Mouse (Mus musculus) hindbrain, embryonic 14.5 days (tissue): Measurements from ENCODE around the gene Fam155a. TPM values are rescaled to one million over a fixed set of nuclear protein-coding genes. Genes with fewer than 3 reads are reported as not detected.

Experiments used
- ATAC-seq: fragments of 200-750 bp; cut with Nextera tagmentation; 2 replicates; pipeline ENCODE4 v1.8.0; 2017; ENCODE audit warnings: moderate number of reproducible peaks, mild to moderate bottlenecking, moderate TSS enrichment, moderate library complexity; ENCODE audit not compliant: low FRiP score
- DNase-seq: peaks from one replicate; pipeline ENCODE4 v3.0.0-alpha.2; 2015; ENCODE audit warnings: low spot score
- H3K27ac ChIP-seq: fragments of 300-500 bp; sonication (generic); 2 replicates; pipeline ENCODE4 v1.5.1; 2014; ENCODE audit warnings: mild to moderate bottlenecking, moderate library complexity
- H3K27me3 ChIP-seq: fragments of 300-500 bp; sonication (generic); 2 replicates; pipeline ENCODE4 v1.6.1; 2014; ENCODE audit warnings: mild to moderate bottlenecking, low read length, mixed read lengths; ENCODE audit not compliant: control insufficient read depth, insufficient read depth
- H3K36me3 ChIP-seq: fragments of 300-500 bp; sonication (generic); replicated peaks from 2 replicates; pipeline ENCODE4 v1.6.1; 2014; ENCODE audit not compliant: control insufficient read depth, insufficient read depth
- H3K4me1 ChIP-seq: fragments of 300-500 bp; sonication (generic); replicated peaks from 2 replicates; pipeline ENCODE4 v1.6.1; 2014; ENCODE audit warnings: antibody characterized with exemption, low read length, mixed read lengths; ENCODE audit not compliant: control insufficient read depth, insufficient read depth
- H3K4me2 ChIP-seq: fragments of 300-500 bp; sonication (generic); replicated peaks from 2 replicates; pipeline ENCODE4 v1.6.1; 2014; ENCODE audit warnings: mild to moderate bottlenecking, moderate library complexity
- H3K4me3 ChIP-seq: fragments of 300-500 bp; sonication (generic); replicated peaks from 2 replicates; pipeline ENCODE4 v1.5.1; 2014; ENCODE audit warnings: mild to moderate bottlenecking, low read length
- H3K9ac ChIP-seq: fragments of 300-500 bp; sonication (generic); 2 replicates; pipeline ENCODE4 v1.6.1; 2014
- H3K9me3 ChIP-seq: fragments of 300-500 bp; sonication (generic); 2 replicates; pipeline ENCODE4 v1.6.1; 2016; ENCODE audit warnings: low read length; ENCODE audit not compliant: control insufficient read depth
- WGBS: fragments of 180-500 bp; shearing (Covaris S2); extraction: QIAGEN DNeasy Blood & Tissue Kit; methylation state at CpG from one replicate; pipeline ENCODE4 v1.1.7; 2014; 5-methylcytosine and 5-hydroxymethylcytosine counted together
- polyA plus RNA-seq: library from polyadenylated mRNA; unstranded; fragments of >200 nt; fragmentation: Nextera tagmentation; extraction: Ambion mirVana; gene quantifications from 2 replicates; pipeline ENCODE4 v1.2.1, GENCODE M21; 2014

Fam155a gene
- polyA plus RNA-seq, 1 experiment from 2014 or later: 28.7 TPM

DNA sequence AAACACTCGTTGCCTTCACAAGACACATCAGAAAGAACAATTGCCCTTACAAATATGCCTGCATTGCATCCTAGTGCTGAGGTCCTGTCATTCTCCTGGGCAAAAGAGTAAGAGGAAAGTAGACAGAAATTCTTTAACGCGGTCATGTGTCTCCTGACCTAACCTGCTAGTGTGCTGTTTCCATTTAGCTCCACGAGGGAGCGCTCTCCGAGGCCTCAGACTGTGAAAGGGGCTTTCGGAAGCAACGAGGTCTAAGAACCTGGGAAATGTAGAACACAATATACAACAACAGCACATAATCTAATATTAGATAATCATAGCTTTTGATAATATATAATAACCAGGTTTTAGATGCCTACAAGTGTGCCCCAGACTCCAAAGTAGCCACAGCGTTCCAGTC, 22.4 kb upstream of the Fam155a start:
- H3K4me3 ChIP-seq: no peak overlapping the region
- no peak for ATAC-seq
- no peaks in the 10 kb centered on the region for H3K9me3 ChIP-seq
- no peak overlapping the region for H3K9ac ChIP-seq
- no peaks in the 10 kb centered on the region for H3K4me1 ChIP-seq
- no peak for DNase-seq
- WGBS: 62% methylated on average over 9 of the region's 9 CpGs
- H3K36me3 ChIP-seq: no peaks in the 10 kb centered on the region
- H3K27ac ChIP-seq: no peak overlapping the region
- H3K4me2 ChIP-seq: no peak overlapping the region
- no peaks in the 10 kb centered on the region for H3K27me3 ChIP-seq

DNA sequence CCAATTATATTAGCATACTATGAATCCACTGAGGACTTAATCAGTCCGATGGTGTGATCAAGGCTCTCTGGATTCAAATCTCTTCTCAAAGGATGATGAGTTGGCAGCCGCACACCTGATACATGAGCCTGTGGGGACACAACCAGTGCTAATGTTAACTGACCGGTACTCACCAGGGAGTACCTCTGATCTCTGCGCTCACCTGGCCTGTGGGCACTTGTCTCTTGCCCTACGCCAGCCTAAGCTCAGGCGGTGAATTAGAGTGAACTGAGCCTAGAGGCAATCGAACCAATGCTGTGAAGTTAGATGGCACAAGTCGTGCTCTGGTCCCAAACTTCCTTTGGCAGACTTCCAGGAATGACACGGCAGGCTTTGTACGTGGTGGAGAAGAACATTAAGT, 9.4 kb upstream of the Fam155a start:
- DNase-seq (no peak), ATAC-seq (no peak)
- no peak overlapping the region for H3K4me3 ChIP-seq
- no peaks in the 10 kb centered on the region for H3K36me3 ChIP-seq
- no peaks in the 10 kb centered on the region for H3K4me1 ChIP-seq
- H3K27me3 ChIP-seq: no peaks in the 10 kb centered on the region
- H3K27ac ChIP-seq: no peak overlapping the region
- 76% methylated on average over 10 of the region's 10 CpGs for WGBS
- H3K9me3 ChIP-seq: no peaks in the 10 kb centered on the region
- no peak overlapping the region for H3K4me2 ChIP-seq
- no peak overlapping the region for H3K9ac ChIP-seq

DNA sequence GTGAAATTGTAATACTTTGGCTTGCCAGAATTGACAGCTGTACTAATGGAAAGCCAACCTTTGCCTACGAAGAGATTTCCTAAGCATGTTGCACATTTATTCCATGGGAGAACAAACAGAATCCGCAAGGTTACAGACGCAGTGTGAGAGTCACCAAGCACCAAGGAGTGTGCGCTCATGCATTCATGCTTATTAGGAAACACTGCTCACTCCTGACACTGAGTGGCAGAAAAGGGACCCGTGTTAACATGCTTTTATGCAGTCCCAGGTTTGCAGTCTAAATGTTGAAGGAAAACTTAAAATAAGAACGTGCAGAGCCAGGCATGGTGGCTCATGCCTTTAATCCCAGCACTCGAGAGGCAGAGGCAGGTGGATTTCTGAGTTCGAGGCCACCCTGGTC, 7.2 kb upstream of the Fam155a start:
- no peaks in the 10 kb centered on the region for H3K9me3 ChIP-seq
- no peaks in the 10 kb centered on the region for H3K4me1 ChIP-seq
- DNase-seq (no peak), ATAC-seq (no peak)
- no peaks in the 10 kb centered on the region for H3K27me3 ChIP-seq
- H3K4me2 ChIP-seq: no peak overlapping the region
- no peak overlapping the region for H3K9ac ChIP-seq
- 53% methylated on average over 8 of the region's 8 CpGs for WGBS
- no peak overlapping the region for H3K4me3 ChIP-seq
- no peaks in the 10 kb centered on the region for H3K36me3 ChIP-seq
- no peak overlapping the region for H3K27ac ChIP-seq

DNA sequence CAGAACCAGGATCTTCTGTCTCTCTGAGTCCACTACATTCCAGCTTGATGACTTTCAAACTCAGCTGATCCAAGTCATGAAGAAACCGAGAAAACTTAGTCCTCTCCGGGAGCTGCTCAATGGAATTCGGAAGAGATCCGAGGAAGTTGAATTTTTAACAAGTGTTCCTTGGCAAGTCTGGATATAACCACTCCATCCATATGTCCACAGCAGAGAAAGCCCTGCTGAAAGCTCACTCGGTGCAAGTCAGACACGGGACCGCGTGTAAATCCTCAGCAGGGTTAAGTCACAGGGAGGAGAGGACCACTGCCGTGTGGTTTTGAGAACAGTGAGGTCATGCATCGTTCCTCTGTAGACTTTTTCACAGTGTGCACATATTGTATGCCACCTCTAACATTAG, 5.9 kb upstream of the Fam155a start:
- Histone ChIP-seq H3K4me3 (no peak overlapping the region), H3K27ac (no peak overlapping the region), H3K4me1 (no peaks in the 10 kb centered on the region), H3K4me2 (no peak overlapping the region), H3K9me3 (no peaks in the 10 kb centered on the region), H3K27me3 (no peaks in the 10 kb centered on the region), H3K9ac (no peak overlapping the region), H3K36me3 (no peaks in the 10 kb centered on the region)
- ATAC-seq: no peak
- 88% methylated on average over 10 of the region's 10 CpGs for WGBS
- no peak for DNase-seq

DNA sequence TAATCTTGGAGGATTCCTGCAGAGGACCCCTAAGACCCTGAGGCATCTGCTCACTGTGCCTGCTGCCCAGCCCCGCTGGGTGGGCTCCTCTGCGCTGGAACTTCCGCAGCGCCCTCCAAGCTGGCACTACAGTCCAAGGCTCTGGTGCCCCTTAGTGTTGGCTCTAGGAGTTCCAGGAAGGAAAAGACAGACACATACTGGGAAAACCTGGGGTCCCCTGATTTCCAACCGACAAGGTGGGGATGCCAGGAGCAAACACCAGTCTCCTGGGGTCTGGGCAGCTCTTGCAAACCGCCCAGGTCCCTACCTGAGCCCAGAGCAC, 1.5 kb upstream of the Fam155a start:
- peak overlapping the region; percentile 89 for H3K9ac ChIP-seq
- WGBS: 2% methylated on average over 6 of the region's 6 CpGs
- no peaks in the 10 kb centered on the region for H3K36me3 ChIP-seq
- no peaks in the 10 kb centered on the region for H3K27me3 ChIP-seq
- peaks cover 7% of the 10 kb centered on the region; the same call in 1 of the 2 replicates for H3K4me1 ChIP-seq
- ATAC-seq (peak; percentile 83), DNase-seq (peak; percentile 73)
- no peaks in the 10 kb centered on the region for H3K9me3 ChIP-seq
- peak overlapping the region; percentile 84 for H3K4me3 ChIP-seq
- H3K27ac ChIP-seq: peak overlapping the region; percentile 95
- H3K4me2 ChIP-seq: peak overlapping the region; percentile 57

DNA sequence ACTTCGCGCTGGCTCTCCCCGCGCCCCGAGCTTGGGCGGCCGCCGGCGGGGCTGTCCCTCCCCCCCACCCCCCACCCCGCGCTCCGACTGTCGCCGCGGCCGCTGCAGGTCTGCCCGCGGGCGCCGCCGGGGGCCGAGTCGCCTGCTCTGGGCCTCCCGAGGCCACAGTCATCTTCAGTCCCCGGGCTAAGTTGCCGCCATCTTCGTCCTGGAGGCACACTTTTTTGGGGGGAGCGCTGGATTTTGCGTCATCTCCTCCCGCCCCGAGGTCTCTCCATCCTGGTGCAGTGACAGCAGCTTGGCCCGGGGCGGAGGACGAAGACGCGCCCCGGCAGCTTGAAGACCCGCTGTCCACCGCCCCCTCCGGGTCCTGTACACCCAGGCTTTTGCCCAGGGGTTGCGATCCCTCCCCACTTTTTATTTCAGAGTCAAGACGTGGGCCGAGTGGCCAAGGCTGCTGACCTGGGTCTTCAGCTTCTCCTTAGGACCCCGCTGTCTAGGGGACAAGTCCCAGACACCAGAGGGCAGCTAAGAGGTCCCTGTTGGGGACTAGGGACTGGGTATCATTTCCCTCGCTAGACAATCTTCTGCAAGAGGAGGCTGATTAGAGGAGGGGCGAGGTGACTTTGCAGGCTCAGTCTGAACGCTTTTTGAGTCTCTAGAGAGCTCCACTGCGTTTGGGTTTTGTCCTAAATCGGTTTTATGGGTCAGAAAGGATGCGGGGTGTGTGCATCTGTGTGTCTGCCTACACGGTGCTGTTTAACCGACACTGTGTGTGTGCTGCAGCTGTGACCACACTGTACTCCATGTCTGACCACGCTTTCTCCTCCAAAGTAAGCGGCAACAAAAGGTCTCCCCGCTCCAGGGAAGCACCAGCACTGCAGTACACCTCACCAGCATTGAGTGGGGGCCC, 901 bp upstream of the Fam155a start:
- ATAC-seq (peak; percentile 64), DNase-seq (peak; percentile 62)
- no peaks in the 10 kb centered on the region for H3K36me3 ChIP-seq
- 1% methylated on average over 41 of the region's 55 CpGs for WGBS
- peak overlapping the region; percentile 57 for H3K4me2 ChIP-seq
- peak overlapping the region; percentile 84 for H3K4me3 ChIP-seq
- no peaks in the 10 kb centered on the region for H3K9me3 ChIP-seq
- H3K4me1 ChIP-seq: peaks cover 7% of the 10 kb centered on the region; the same call in 1 of the 2 replicates
- H3K27me3 ChIP-seq: no peaks in the 10 kb centered on the region
- peak overlapping the region; percentile 89 for H3K9ac ChIP-seq
- H3K27ac ChIP-seq: peak overlapping the region; percentile 95

DNA sequence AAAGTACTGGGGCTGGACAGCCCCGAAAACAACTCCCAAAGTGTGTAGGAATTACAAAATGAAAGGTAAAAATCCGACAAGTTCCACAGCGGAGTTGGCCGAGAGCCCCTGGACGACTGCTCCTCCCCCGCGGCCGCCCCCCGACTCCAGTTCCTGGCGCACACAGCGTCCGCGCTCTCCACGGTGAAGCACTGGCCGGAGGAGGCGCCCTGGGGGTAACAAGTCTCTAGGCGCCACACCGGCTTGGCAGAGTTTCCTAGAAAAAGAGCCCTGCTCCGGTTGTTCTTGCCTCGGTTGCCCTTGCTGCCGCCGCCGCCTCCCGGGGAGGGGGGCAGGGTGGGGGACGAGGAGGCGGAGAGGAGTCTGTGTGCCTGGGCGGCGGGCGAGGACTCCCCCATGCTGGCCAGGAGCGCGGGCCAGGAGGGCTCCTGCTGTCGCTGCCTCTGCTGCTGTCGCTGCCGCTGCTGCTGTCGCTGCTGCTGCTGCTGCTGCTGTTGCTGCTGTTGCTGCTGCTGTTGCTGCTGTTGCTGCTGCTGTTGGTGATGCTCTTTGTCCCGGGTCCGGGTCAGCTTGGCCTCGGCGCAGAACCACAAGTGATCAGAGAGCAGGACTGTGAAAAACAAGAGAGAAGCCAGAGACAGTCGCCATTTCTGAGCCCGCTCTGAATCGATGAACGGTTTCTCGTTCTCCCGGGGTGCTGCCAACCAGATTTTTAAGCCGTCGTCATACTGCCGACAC, 531 bp downstream of the Fam155a start:
- WGBS: 1% methylated on average over 47 of the region's 48 CpGs
- 0 out of 2 replicates have a peak, but pooled peaks have one; percentile 24 for ATAC-seq
- DNase-seq: peak; percentile 60

DNA sequence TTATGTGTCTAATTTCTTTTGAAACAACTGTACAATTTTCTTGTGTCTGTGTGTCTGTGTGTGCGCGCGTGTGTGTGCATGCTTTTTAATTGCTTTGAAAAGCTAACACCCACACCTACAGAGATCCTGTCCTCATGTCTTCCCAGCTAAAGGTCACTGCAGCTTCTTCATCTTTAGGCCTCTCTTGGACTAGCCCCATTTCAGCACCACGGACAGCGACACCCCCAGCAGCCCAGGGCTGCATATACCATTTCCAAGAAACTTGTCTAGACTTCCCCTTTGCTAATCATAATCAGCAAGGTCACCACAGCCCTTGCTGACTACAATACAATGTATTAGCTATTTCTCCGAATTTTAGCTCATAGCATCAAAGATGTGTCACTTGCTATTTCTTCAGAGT, 1.9 kb downstream of the Fam155a start:
- Histone ChIP-seq H3K4me2 (peak overlapping the region; percentile 57), H3K4me3 (peak overlapping the region; percentile 84), H3K9me3 (no peaks in the 10 kb centered on the region), H3K36me3 (no peaks in the 10 kb centered on the region), H3K27me3 (no peaks in the 10 kb centered on the region), H3K27ac (no peak overlapping the region), H3K9ac (peak overlapping the region; percentile 89; the same call in 1 of the 2 replicates), H3K4me1 (peaks cover 17% of the 10 kb centered on the region)
- ATAC-seq: no peak
- 37% methylated on average over 6 of the region's 6 CpGs for WGBS
- peak; percentile 63 for DNase-seq

More for the DNA sequence above, 531 bp downstream of the Fam155a start:
- Histone ChIP-seq H3K4me1 (peaks cover 16% of the 10 kb centered on the region), H3K4me3 (peak overlapping the region; percentile 84), H3K36me3 (no peaks in the 10 kb centered on the region), H3K9ac (peak overlapping the region; percentile 89), H3K4me2 (peak overlapping the region; percentile 57), H3K9me3 (no peaks in the 10 kb centered on the region), H3K27me3 (no peaks in the 10 kb centered on the region), H3K27ac (peak overlapping the region; percentile 95)

DNA sequence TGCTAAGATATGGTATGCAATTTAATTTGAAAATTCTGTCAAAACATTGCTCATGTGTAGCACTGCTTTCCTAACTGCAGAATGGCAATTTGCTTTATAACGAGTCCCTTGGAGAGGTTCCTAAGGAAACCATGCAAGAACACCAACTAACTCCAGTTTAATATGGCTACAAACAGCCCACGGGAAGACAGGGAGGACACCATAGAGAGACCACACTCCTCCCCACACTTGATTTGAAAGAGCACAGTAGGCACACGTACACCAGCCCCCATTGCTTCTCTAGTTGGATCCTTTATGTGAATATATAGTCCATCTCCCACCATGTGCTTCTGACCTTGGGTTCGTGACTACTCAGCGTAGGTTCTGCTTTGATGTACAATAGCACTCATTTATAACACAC, 35.8 kb downstream of the Fam155a start:
- Histone ChIP-seq H3K4me3 (no peak overlapping the region), H3K4me2 (no peak overlapping the region), H3K36me3 (no peaks in the 10 kb centered on the region), H3K27ac (no peak overlapping the region), H3K27me3 (no peaks in the 10 kb centered on the region), H3K9me3 (no peaks in the 10 kb centered on the region), H3K4me1 (no peaks in the 10 kb centered on the region; the same call in 1 of the 2 replicates), H3K9ac (no peak overlapping the region)
- 69% methylated on average over 5 of the region's 5 CpGs for WGBS
- DNase-seq (no peak), ATAC-seq (no peak)
